ENCODE assay signal across 27 mouse cellular contexts in genomic region chr16:57155899-57156298, GRCm38 (mm10). TPM values are rescaled to one million over a fixed set of nuclear protein-coding genes. Genes with fewer than 3 reads are reported as not detected.
DNase-seq lines count a peak whose midpoint lies in the region; ATAC-seq and TF ChIP-seq lines count a peak whose summit lies in the region.
"Had no signal": no experiment of that assay in that cellular context is flagged by ENCODE, and none has a peak within 500 bp of the region (broad histone marks: within the 10 kb centered on the region; RNA-seq: fewer than 3 reads in every experiment).

No protein-coding gene starts in this region.

- no peaks in the 10 kb centered on the region for H3K9me3 ChIP-seq in stomach, embryonic 15.5 days
- H3K9me3 ChIP-seq in stomach, postnatal 0 days (ENCODE audit: control insufficient read depth, low read length): no peaks in the 10 kb centered on the region
- no peaks in the 10 kb centered on the region for H3K9me3 ChIP-seq in intestine, postnatal 0 days (ENCODE audit: control insufficient read depth)
- H3K9me3 ChIP-seq in liver, embryonic 14.5 days (ENCODE audit: control insufficient read depth, low read length): no peaks in the 10 kb centered on the region
- H3K9me3 ChIP-seq: embryonic facial prominence, embryonic 10.5 days; forebrain, embryonic 15.5 days; hindbrain, embryonic 10.5 days had no signal

- no peak for TF ChIP-seq CTCF in stomach, postnatal 0 days (IDR thresholded peaks at IDR 0.05; ENCODE audit: low read depth)
- TF ChIP-seq CTCF in intestine, postnatal 0 days (IDR thresholded peaks at IDR 0.05; ENCODE audit: low read depth): no peak
- no peak for TF ChIP-seq CTCF in liver, embryonic 14.5 days (IDR thresholded peaks at IDR 0.05; ENCODE audit: low read depth)
- TF ChIP-seq CTCF in gastrocnemius, adult 2 months (IDR thresholded peaks at IDR 0.05): no peak

- H3K4me1 ChIP-seq in stomach, embryonic 15.5 days: no peaks in the 10 kb centered on the region
- no peaks in the 10 kb centered on the region for H3K4me1 ChIP-seq in stomach, postnatal 0 days (replicated peaks; ENCODE audit: control insufficient read depth, insufficient read depth)
- no peaks in the 10 kb centered on the region for H3K4me1 ChIP-seq in intestine, postnatal 0 days (replicated peaks; ENCODE audit: control insufficient read depth, insufficient read depth, low read length)
- H3K4me1 ChIP-seq in liver, embryonic 14.5 days (replicated peaks; ENCODE audit: control insufficient read depth in 2 of 2, insufficient read depth in 2 of 2, low read length in 1 of 2): peaks cover 2 to 3% of the 10 kb centered on the region in 2 experiments; a peak in 2 of 4 replicates
- H3K4me1 ChIP-seq: embryonic facial prominence, embryonic 10.5 days; forebrain, embryonic 15.5 days; hindbrain, embryonic 10.5 days had no signal

- peak; percentile 63; the same call in 1 of the 2 replicates for ATAC-seq in stomach, embryonic 15.5 days (ENCODE audit: insufficient read depth, low FRiP score, low read depth)
- ATAC-seq in stomach, postnatal 0 days (ENCODE audit: low FRiP score, low TSS enrichment): no peak
- 0 out of 2 replicates have a peak, but pooled peaks have one; percentile 18 for ATAC-seq in intestine, postnatal 0 days
- ATAC-seq in liver, embryonic 14.5 days (ENCODE audit: insufficient read depth): peak; percentile 66
- ATAC-seq: activated CD4-positive, CD25-positive, alpha-beta regulatory T cell, adult 4 months; forebrain, embryonic 15.5 days; hindbrain, embryonic 16.5 days; lung, postnatal 0 days had no signal

- intact Hi-C loops in gastrocnemius, adult 2 months (cut with DNase I): no loop called here

- H3K27me3 ChIP-seq in stomach, embryonic 15.5 days (replicated peaks): no peaks in the 10 kb centered on the region
- no peaks in the 10 kb centered on the region for H3K27me3 ChIP-seq in stomach, postnatal 0 days (ENCODE audit: control insufficient read depth, insufficient read depth, low read length)
- H3K27me3 ChIP-seq in intestine, postnatal 0 days (replicated peaks; ENCODE audit: control insufficient read depth, insufficient read depth, low read length): no peaks in the 10 kb centered on the region
- H3K27me3 ChIP-seq in liver, embryonic 14.5 days (ENCODE audit: control insufficient read depth, insufficient read depth, low read length): no peaks in the 10 kb centered on the region
- H3K27me3 ChIP-seq: forebrain, embryonic 15.5 days had no signal

- H3K4me3 ChIP-seq in stomach, embryonic 15.5 days (replicated peaks): no peak overlapping the region
- no peak overlapping the region for H3K4me3 ChIP-seq in stomach, postnatal 0 days (ENCODE audit: low read depth, low read length)
- H3K4me3 ChIP-seq in intestine, postnatal 0 days (ENCODE audit: low read depth, low read length): no peak overlapping the region
- H3K4me3 ChIP-seq in liver, embryonic 14.5 days (ENCODE audit: insufficient read depth in 1 of 2, low read depth in 2 of 2, low read length in 2 of 2): no peak overlapping the region
- H3K4me3 ChIP-seq in gastrocnemius, adult 2 months: no peak overlapping the region
- H3K4me3 ChIP-seq: embryonic facial prominence, embryonic 10.5 days; forebrain, embryonic 15.5 days; hindbrain, embryonic 10.5 days; left cerebral cortex, adult 2 months had no signal

- no peak overlapping the region for H3K27ac ChIP-seq in stomach, embryonic 15.5 days
- H3K27ac ChIP-seq in stomach, postnatal 0 days (replicated peaks): no peak overlapping the region
- no peak overlapping the region for H3K27ac ChIP-seq in intestine, postnatal 0 days (ENCODE audit: low read depth, low read length)
- no peak overlapping the region for H3K27ac ChIP-seq in liver, embryonic 14.5 days
- H3K27ac ChIP-seq in gastrocnemius, adult 2 months: no peak overlapping the region
- H3K27ac ChIP-seq: embryonic facial prominence, embryonic 10.5 days; forebrain, embryonic 15.5 days; hindbrain, embryonic 10.5 days; kidney, postnatal 0 days; left cerebral cortex, adult 2 months; macrophage had no signal

- H3K9ac ChIP-seq in stomach, embryonic 15.5 days: no peak overlapping the region
- no peak overlapping the region for H3K9ac ChIP-seq in stomach, postnatal 0 days (ENCODE audit: low read length)
- no peak overlapping the region for H3K9ac ChIP-seq in intestine, postnatal 0 days (ENCODE audit: low read depth, low read length)
- no peak overlapping the region for H3K9ac ChIP-seq in liver, embryonic 14.5 days (replicated peaks)
- H3K9ac ChIP-seq: forebrain, embryonic 15.5 days had no signal

- H3K36me3 ChIP-seq in stomach, embryonic 15.5 days: peaks cover 24% of the 10 kb centered on the region
- H3K36me3 ChIP-seq in stomach, postnatal 0 days (ENCODE audit: control insufficient read depth, insufficient read depth, low read length): peaks cover 4% of the 10 kb centered on the region; the same call in 1 of the 2 replicates
- H3K36me3 ChIP-seq in intestine, postnatal 0 days (ENCODE audit: control insufficient read depth, insufficient read depth): peaks cover 51% of the 10 kb centered on the region
- peaks cover 16% of the 10 kb centered on the region for H3K36me3 ChIP-seq in liver, embryonic 14.5 days (replicated peaks; ENCODE audit: control insufficient read depth, insufficient read depth, low read depth)

- DNase-seq in stomach, postnatal 0 days (ENCODE audit: low spot score): no peak
- peak in 1 of 3 experiments; percentile 27 for DNase-seq in liver, embryonic 14.5 days (ENCODE audit: low read depth in 3 of 3, low spot score in 3 of 3)
- DNase-seq in ovary, adult 18-20 months (ENCODE audit: low spot score): no peak
- no peak for DNase-seq in frontal cortex, postnatal 36 days (ENCODE audit: low spot score in 2 of 2)
- DNase-seq in frontal cortex, postnatal 10 days (ENCODE audit: low spot score in 2 of 2): no peak
- no peak for DNase-seq in gastrocnemius, adult 2 months
- DNase-seq: adrenal gland, adult 8-10 months; B cell, adult 2 months; cerebellum, adult 8-10 months; kidney, adult 18-20 months; layer of hippocampus, adult 9-11 months; right cerebral cortex, postnatal 25 days; spleen, adult 18-20 months; thymus, postnatal 25 days had no signal

- no peak for TF ChIP-seq EP300 in stomach, postnatal 0 days (optimal IDR thresholded peaks at IDR 0.05)
- no peak for TF ChIP-seq EP300 in liver, embryonic 14.5 days (IDR thresholded peaks at IDR 0.05; ENCODE audit: low read depth)

- H3K4me2 ChIP-seq in stomach, embryonic 15.5 days: no peak overlapping the region
- H3K4me2 ChIP-seq in stomach, postnatal 0 days (replicated peaks; ENCODE audit: low read depth): no peak overlapping the region
- no peak overlapping the region for H3K4me2 ChIP-seq in intestine, postnatal 0 days (replicated peaks; ENCODE audit: low read depth)
- no peak overlapping the region; the same call in 1 of the 2 replicates for H3K4me2 ChIP-seq in liver, embryonic 14.5 days (ENCODE audit: low read depth)
- H3K4me2 ChIP-seq: forebrain, embryonic 15.5 days; heart, embryonic 11.5 days; midbrain, embryonic 11.5 days had no signal

RNA-seq across cellular contexts. Expression of gene Nit2, which starts 11.2 kb away (rescaled TPM):
- polyA plus RNA-seq in stomach, embryonic 15.5 days (2015; fragmentation: Nextera tagmentation; extraction: Ambion mirVana): 76.3 and 88.5 TPM in 2 replicates
- 40.2 and 41.3 TPM in 2 replicates for polyA plus RNA-seq in stomach, postnatal 0 days (2015; fragmentation: Nextera tagmentation; extraction: Ambion mirVana)
- 46.1 and 46.2 TPM in 2 replicates for polyA plus RNA-seq in intestine, postnatal 0 days (2015; fragmentation: Nextera tagmentation; extraction: Ambion mirVana)
- 13.1 and 15.6 TPM in 2 replicates for polyA plus RNA-seq in liver, embryonic 14.5 days (2012; rRNA removed)
- 35.0 and 38.4 TPM in 2 replicates for polyA plus RNA-seq in liver, embryonic 14.5 days (2014; fragmentation: Nextera tagmentation; extraction: Ambion mirVana)
- total RNA-seq in gastrocnemius, adult 2 months (2021): 10 to 100 TPM; 22.7 to 24.3 TPM

RNA-seq across cellular contexts. Expression of gene Tomm70a, which starts 34.4 kb away (rescaled TPM):
- polyA plus RNA-seq in stomach, embryonic 15.5 days (2015; fragmentation: Nextera tagmentation; extraction: Ambion mirVana): 44.7 and 45.7 TPM in 2 replicates
- polyA plus RNA-seq in stomach, postnatal 0 days (2015; fragmentation: Nextera tagmentation; extraction: Ambion mirVana): 26.5 and 27.2 TPM in 2 replicates
- 33.1 and 33.3 TPM in 2 replicates for polyA plus RNA-seq in intestine, postnatal 0 days (2015; fragmentation: Nextera tagmentation; extraction: Ambion mirVana)
- 10.5 and 15.9 TPM in 2 replicates for polyA plus RNA-seq in liver, embryonic 14.5 days (2012; rRNA removed)
- polyA plus RNA-seq in liver, embryonic 14.5 days (2014; fragmentation: Nextera tagmentation; extraction: Ambion mirVana): 28.2 and 30.2 TPM in 2 replicates
- total RNA-seq in gastrocnemius, adult 2 months (2021): 10 to 100 TPM; 31.6 to 37.4 TPM
